Mouse (Mus musculus) CH12.LX (cell line): ENCODE data around the gene Tmem56. TPM values are rescaled to one million over a fixed set of nuclear protein-coding genes. Genes with fewer than 3 reads are reported as not detected.

Experiments used
- DNase-seq: peaks from one replicate; pipeline ENCODE4 v3.0.0-alpha.2; 2013; ENCODE audit errors: extremely low read depth
- H3K27ac ChIP-seq: 2 replicates; pipeline ENCODE4 v1.5.1; 2012; ENCODE audit warnings: low read depth, mild to moderate bottlenecking, control low read depth, moderate library complexity; ENCODE audit not compliant: insufficient read depth
- H3K27me3 ChIP-seq: replicated peaks from 2 replicates; pipeline ENCODE3; 2012; ENCODE audit warnings: inconsistent platforms
- H3K36me3 ChIP-seq, 2 experiments: replicated peaks in 1 of 2; 2 replicates each; pipeline versions ENCODE3 to v1.6.1; 2012; ENCODE audit warnings: inconsistent platforms in 1 of 2, low read length in 1 of 2, mild to moderate bottlenecking in 1 of 2, mixed read lengths in 1 of 2, moderate library complexity in 1 of 2; ENCODE audit not compliant: control insufficient read depth in 1 of 2, insufficient read depth in 1 of 2
- H3K4me1 ChIP-seq, 2 experiments: 2 replicates each; pipeline ENCODE4 v1.6.1; 2012; ENCODE audit warnings: inconsistent platforms in 1 of 2, moderate library complexity in 1 of 2; ENCODE audit not compliant: insufficient read depth in 2 of 2, control insufficient read depth in 1 of 2
- H3K4me2 ChIP-seq: 2 replicates; pipeline ENCODE4 v1.6.1; 2012; ENCODE audit warnings: low read depth, mild to moderate bottlenecking, control low read depth; ENCODE audit not compliant: poor library complexity, insufficient read depth, severe bottlenecking
- H3K4me3 ChIP-seq, 3 experiments: fragments of 150-350 bp in 1 of 3; sonication (generic) in 1 of 3; replicated peaks in 1 of 3; 2 replicates each; pipeline versions ENCODE3 to v1.5.1; 2011 to 2012; ENCODE audit warnings: low read depth in 2 of 3, low read length in 2 of 3, mild to moderate bottlenecking in 2 of 3, moderate library complexity in 2 of 3, control low read depth in 1 of 3, improper control_type of control experiment in 1 of 3, inconsistent platforms in 1 of 3, mixed read lengths in 1 of 3; ENCODE audit not compliant: poor library complexity in 1 of 3
- H3K79me2 ChIP-seq: replicated peaks from 2 replicates; pipeline ENCODE4 v1.6.1; 2012; ENCODE audit warnings: mild to moderate bottlenecking, moderate library complexity; ENCODE audit not compliant: control insufficient read depth, poor library complexity, insufficient read depth, severe bottlenecking; ENCODE audit errors: extremely low read depth
- H3K9ac ChIP-seq: 2 replicates; pipeline ENCODE4 v1.6.1; 2012; ENCODE audit warnings: low read depth, mild to moderate bottlenecking, control low read depth, moderate library complexity; ENCODE audit not compliant: insufficient read depth
- H3K9me3 ChIP-seq: replicated peaks from 2 replicates; pipeline ENCODE3; 2012; ENCODE audit warnings: low read length, inconsistent platforms, mixed read lengths
- BHLHE40 ChIP-seq: IDR thresholded peaks from 2 replicates; pipeline ENCODE4 v1.6.1; 2011; ENCODE audit warnings: mild to moderate bottlenecking, low read depth, low read length, improper control_type of control experiment
- CHD1 ChIP-seq: IDR thresholded peaks from 2 replicates; pipeline ENCODE4 v1.6.1; 2012; ENCODE audit warnings: low read depth, low read length, improper control_type of control experiment, inconsistent platforms
- CTCF ChIP-seq, 2 experiments: IDR thresholded peaks in 1 of 2; conservative IDR thresholded peaks in 1 of 2; 2 replicates each; pipeline ENCODE4 v1.5.1; 2011 to 2012; ENCODE audit warnings: low read depth in 2 of 2, low read length in 2 of 2, improper control_type of control experiment in 1 of 2, inconsistent platforms in 1 of 2, mild to moderate bottlenecking in 1 of 2, moderate library complexity in 1 of 2
- E2F4 ChIP-seq: IDR thresholded peaks from 2 replicates; pipeline ENCODE4 v1.6.1; 2011; ENCODE audit warnings: low read depth, low read length, improper control_type of control experiment; ENCODE audit not compliant: insufficient replicate concordance
- EP300 ChIP-seq: IDR thresholded peaks from 2 replicates; pipeline ENCODE4 v1.6.1; 2011; ENCODE audit warnings: low read length, improper control_type of control experiment
- GABPA ChIP-seq: IDR thresholded peaks from 2 replicates; pipeline ENCODE4 v1.6.1; 2012; ENCODE audit warnings: low read depth, low read length, improper control_type of control experiment, inconsistent platforms; ENCODE audit not compliant: insufficient replicate concordance
- JUND ChIP-seq: conservative IDR thresholded peaks from 2 replicates; pipeline ENCODE4 v1.6.1; 2011; ENCODE audit warnings: low read depth, low read length, improper control_type of control experiment
- MAFK ChIP-seq: IDR thresholded peaks from 2 replicates; pipeline ENCODE4 v1.6.1; 2011; ENCODE audit warnings: low read length, improper control_type of control experiment; ENCODE audit not compliant: insufficient replicate concordance
- MEF2A ChIP-seq: IDR thresholded peaks from 2 replicates; pipeline ENCODE4 v1.6.1; 2014; ENCODE audit warnings: low read depth, mild to moderate bottlenecking, inconsistent platforms, low read length, improper control_type of control experiment, borderline replicate concordance
- MXI1 ChIP-seq: IDR thresholded peaks from 2 replicates; pipeline ENCODE4 v1.6.1; 2011; ENCODE audit warnings: mild to moderate bottlenecking, low read depth, low read length, improper control_type of control experiment
- MYC ChIP-seq: IDR thresholded peaks from 2 replicates; pipeline ENCODE4 v1.6.1; 2011; ENCODE audit warnings: low read depth, mild to moderate bottlenecking, improper control_type of control experiment, low read length
- NRF1 ChIP-seq: IDR thresholded peaks from 2 replicates; pipeline ENCODE4 v1.6.1; 2014; ENCODE audit warnings: low read depth, mild to moderate bottlenecking, inconsistent platforms, low read length, improper control_type of control experiment, moderate library complexity
- PAX5 ChIP-seq: IDR thresholded peaks from 2 replicates; pipeline ENCODE4 v1.6.1; 2012; ENCODE audit warnings: low read length, inconsistent platforms, mixed read lengths
- POLR2A ChIP-seq: IDR thresholded peaks from 2 replicates; pipeline ENCODE4 v1.6.1; 2011; ENCODE audit warnings: low read depth, mild to moderate bottlenecking, improper control_type of control experiment, low read length
- POLR2AphosphoS2 ChIP-seq: IDR thresholded peaks from 2 replicates; pipeline ENCODE4 v1.6.1; 2011; ENCODE audit warnings: low read depth, low read length, improper control_type of control experiment
- RAD21 ChIP-seq: IDR thresholded peaks from 2 replicates; pipeline ENCODE4 v1.6.1; 2011; ENCODE audit warnings: low read depth, mild to moderate bottlenecking, low read length, improper control_type of control experiment, moderate library complexity
- RCOR1 ChIP-seq: conservative IDR thresholded peaks from 2 replicates; pipeline ENCODE4 v1.6.1; 2012; ENCODE audit warnings: low read depth, mild to moderate bottlenecking, inconsistent platforms, low read length, improper control_type of control experiment
- SIN3A ChIP-seq: IDR thresholded peaks from 2 replicates; pipeline ENCODE4 v1.6.1; 2012; ENCODE audit warnings: low read length, improper control_type of control experiment, inconsistent platforms
- SMC3 ChIP-seq: IDR thresholded peaks from 2 replicates; pipeline ENCODE4 v1.6.1; 2011; ENCODE audit warnings: low read depth, low read length, improper control_type of control experiment
- TBP ChIP-seq: conservative IDR thresholded peaks from 2 replicates; pipeline ENCODE4 v1.6.1; 2011; ENCODE audit warnings: low read depth, low read length, improper control_type of control experiment
- TCF12 ChIP-seq: IDR thresholded peaks from 2 replicates; pipeline ENCODE4 v1.6.1; 2014; ENCODE audit warnings: low read depth, mild to moderate bottlenecking, inconsistent platforms, low read length, improper control_type of control experiment
- UBTF ChIP-seq: IDR thresholded peaks from 2 replicates; pipeline ENCODE4 v1.6.1; 2012; ENCODE audit warnings: low read depth, mild to moderate bottlenecking, inconsistent platforms, low read length, improper control_type of control experiment, moderate library complexity
- USF1 ChIP-seq: IDR thresholded peaks from 2 replicates; pipeline ENCODE4 v1.6.1; 2014; ENCODE audit warnings: low read depth, mild to moderate bottlenecking, inconsistent platforms, low read length, improper control_type of control experiment
- USF2 ChIP-seq: conservative IDR thresholded peaks from 2 replicates; pipeline ENCODE4 v1.6.1; 2011; ENCODE audit warnings: low read depth, low read length, improper control_type of control experiment
- ZC3H11A ChIP-seq: IDR thresholded peaks from 2 replicates; pipeline ENCODE4 v1.6.1; 2012; ENCODE audit warnings: low read depth, mild to moderate bottlenecking, inconsistent platforms, low read length, improper control_type of control experiment
- ZMIZ1 ChIP-seq: IDR thresholded peaks from 2 replicates; pipeline ENCODE4 v1.6.1; 2012; ENCODE audit warnings: low read depth, mild to moderate bottlenecking, inconsistent platforms, low read length, improper control_type of control experiment
- ZNF384 ChIP-seq: IDR thresholded peaks from 2 replicates; pipeline ENCODE4 v1.6.1; 2012; ENCODE audit warnings: low read depth, low read length, improper control_type of control experiment, inconsistent platforms
- dilution Hi-C: fragments of 300-500 bp; cut with MboI; formaldehyde crosslinking; loops from 2 replicates; pipeline ENCODE4 v1.14.3; 2020; ENCODE audit warnings: low sequenced_read_pairs; ENCODE audit not compliant: extremely low pct_unique_long_range_greater_than_20kb, extremely low pct_ligation_motif_present
- in situ Hi-C: fragments of 300-500 bp; cut with MboI; formaldehyde crosslinking; loops from 3 replicates; pipeline ENCODE4 v1.14.3; 2019; ENCODE audit warnings: low sequenced_read_pairs, low pct_ligation_motif_present, low pct_unique_long_range_greater_than_20kb, mixed read lengths
- polyA plus RNA-seq: library from polyadenylated mRNA; unstranded; fragments of >175 nt; gene quantifications from 2 replicates; pipeline ENCODE4 v1.2.1, GENCODE M21; 2012; ENCODE audit warnings: low read depth; ENCODE audit not compliant: insufficient read length
- total RNA-seq, 2 experiments: library from RNA; depleted of rRNA; stranded (reverse); fragments of 300-350 nt in 1 of 2; fragments of >200 nt in 1 of 2; gene quantifications; 2 replicates each; pipeline ENCODE4 v1.2.3; 2012 to 2014

Tmem56 gene
- total RNA-seq (2012; rRNA removed): not detected in 2 replicates
- total RNA-seq (2014; rRNA removed): not detected in 2 replicates
- not detected in 2 replicates for polyA plus RNA-seq

DNA sequence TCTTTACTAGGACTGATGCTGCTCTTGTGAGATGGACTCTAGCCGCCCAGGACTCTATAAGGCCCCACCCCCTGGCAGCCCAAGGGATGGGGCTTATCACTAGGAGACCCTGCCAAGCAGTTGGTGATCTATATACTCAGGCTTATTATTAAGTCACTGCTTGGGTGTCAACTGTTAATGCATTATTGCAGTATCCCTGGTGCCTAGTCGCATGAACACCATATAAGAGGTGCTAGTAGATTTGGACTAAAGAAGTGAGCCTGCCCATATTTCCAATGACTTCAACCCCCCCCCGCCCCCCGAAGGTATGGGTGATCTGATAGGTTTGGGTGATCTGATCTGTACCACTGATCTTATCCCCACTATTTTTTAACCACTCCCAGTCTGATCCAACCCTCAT, at the start of gene Tmem56:
Tmem56 (minus strand) TSS at position 101 of the 400 bp plus-strand sequence.
- H3K9ac ChIP-seq: no peak within 1 kb of the TSS
- H3K4me2 ChIP-seq: no peak within 1 kb of the TSS
- H3K4me3 ChIP-seq: no peak within 1 kb of the TSS
- H3K36me3 ChIP-seq: no peaks in the 10 kb centered on the region
- H3K27me3 ChIP-seq: no peaks in the 10 kb centered on the region
- no peaks in the 10 kb centered on the region for H3K79me2 ChIP-seq
- no peak for TF ChIP-seq USF2
- no peak for TF ChIP-seq JUND
- TF ChIP-seq GABPA: no peak
- TF ChIP-seq ZNF384: no peak
- TF ChIP-seq SMC3: no peak
- TF ChIP-seq UBTF: no peak
- no peak for TF ChIP-seq CTCF (conservative IDR thresholded peaks at IDR 0.05 in 1 of 2, IDR thresholded peaks at IDR 0.05 in 1 of 2; ENCODE audit: low read depth in 2 of 2, low read length in 2 of 2)
- no peak for DNase-seq
- dilution Hi-C loops: no loop called here
- H3K27ac ChIP-seq: no peak within 1 kb of the TSS
- in situ Hi-C loops: no loop called here
- H3K9me3 ChIP-seq: no peaks in the 10 kb centered on the region
- H3K4me1 ChIP-seq: no peaks in the 10 kb centered on the region

DNA sequence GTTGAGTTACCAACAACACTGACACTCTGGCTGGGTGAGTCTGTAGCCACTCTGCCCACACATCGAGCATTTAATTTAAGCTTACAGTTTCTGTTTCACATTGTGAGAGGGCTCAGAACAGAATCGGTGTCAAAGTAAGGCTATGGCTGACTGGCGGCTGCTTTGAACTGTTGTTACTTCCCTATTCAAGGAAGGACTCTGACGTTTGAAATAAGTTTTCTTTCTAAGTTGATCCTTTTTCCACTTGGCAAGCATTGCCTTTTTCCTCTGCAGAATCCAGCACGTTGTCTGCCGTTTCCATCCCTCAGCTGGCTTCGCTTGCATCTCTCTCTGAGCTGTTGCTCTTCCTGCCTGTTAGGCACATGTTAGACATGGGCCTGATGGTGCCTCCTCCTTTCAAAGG, 47.3 kb upstream of the Tmem56 start:
- dilution Hi-C loops (no loop called here), in situ Hi-C loops (no loop called here)
- peak; percentile 48 for DNase-seq
- Histone ChIP-seq H3K9me3 (no peaks in the 10 kb centered on the region), H3K36me3 (peaks cover 0 to 30% of the 10 kb centered on the region in 2 experiments), H3K4me1 (peaks cover 4 to 16% of the 10 kb centered on the region in 2 experiments; a peak in 3 of 4 replicates), H3K9ac (no peak overlapping the region), H3K27me3 (no peaks in the 10 kb centered on the region), H3K4me3 (no peak overlapping the region)
- no peak for TF ChIP-seq MXI1
- TF ChIP-seq SMC3: no peak
- TF ChIP-seq, all 38 proteins: peak for 0
- H3K79me2 ChIP-seq: no peaks in the 10 kb centered on the region
- H3K4me2 ChIP-seq: peak overlapping the region; percentile 33
- no peak overlapping the region for H3K27ac ChIP-seq

DNA sequence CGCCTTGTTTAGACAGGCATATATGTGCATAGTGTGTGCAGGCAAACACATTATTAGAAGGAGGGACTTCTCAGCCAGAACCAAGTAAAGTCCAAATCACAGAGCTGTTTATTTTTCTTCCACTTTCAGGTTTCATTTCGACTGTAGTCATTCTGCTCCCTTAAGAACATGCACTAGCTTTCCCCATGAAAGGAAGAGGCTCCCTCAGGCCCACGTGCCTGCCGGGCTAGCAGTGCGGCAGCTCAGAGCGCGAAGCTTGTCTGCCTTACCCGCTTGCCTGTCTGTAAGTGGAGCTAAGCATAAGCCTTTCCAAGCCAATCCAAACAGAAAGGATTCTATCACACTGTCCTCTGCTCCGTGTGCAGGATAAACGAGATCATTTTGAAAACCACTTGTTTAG, 46.7 kb upstream of the Tmem56 start:
- peaks cover 0 to 31% of the 10 kb centered on the region in 2 experiments for H3K36me3 ChIP-seq
- dilution Hi-C loops: no loop called here
- no peak overlapping the region for H3K27ac ChIP-seq
- no peak overlapping the region for H3K9ac ChIP-seq
- no peaks in the 10 kb centered on the region for H3K79me2 ChIP-seq
- no peaks in the 10 kb centered on the region for H3K27me3 ChIP-seq
- DNase-seq: peak; percentile 35
- in situ Hi-C loops: no loop called here
- H3K4me3 ChIP-seq: no peak overlapping the region
- H3K4me2 ChIP-seq: peak overlapping the region; percentile 33
- no peaks in the 10 kb centered on the region for H3K9me3 ChIP-seq
- H3K4me1 ChIP-seq: peaks cover 4 to 16% of the 10 kb centered on the region in 2 experiments; a peak in 3 of 4 replicates
- TF ChIP-seq TCF12: no peak
- no peak for TF ChIP-seq POLR2A
- peak; percentile 53; the same call in 1 of the 2 replicates for TF ChIP-seq EP300
- no peak for TF ChIP-seq E2F4
- TF ChIP-seq RCOR1: 0 out of 2 replicates have a peak, but pooled peaks have one; percentile 19
- TF ChIP-seq ZMIZ1: no peak
- TF ChIP-seq RAD21: no peak
- no peak for TF ChIP-seq POLR2AphosphoS2
- 0 out of 2 replicates have a peak, but pooled peaks have one; percentile 36 for TF ChIP-seq TBP
- TF ChIP-seq ZNF384: no peak
- no peak for TF ChIP-seq MEF2A
- TF ChIP-seq NRF1: no peak
- TF ChIP-seq MAFK: 0 out of 2 replicates have a peak, but pooled peaks have one; percentile 3
- TF ChIP-seq PAX5: no peak
- TF ChIP-seq BHLHE40: peak; percentile 85
- TF ChIP-seq USF1: peak; percentile 5; the same call in 1 of the 2 replicates
- no peak for TF ChIP-seq ZC3H11A
- peak; percentile 87 for TF ChIP-seq MYC
- no peak for TF ChIP-seq SIN3A
- no peak for TF ChIP-seq CHD1
